Mouse (Mus musculus): Measurements from ENCODE around the gene Kctd3. TPM values are rescaled to one million over a fixed set of nuclear protein-coding genes. Genes with fewer than 3 reads are reported as not detected.

The Kctd3 gene
- polyA plus RNA-seq, 3 experiments from 2014 or later = 3.7 to 11.3 (median 7.7) TPM

GRCm38 (mm10) chr1:189007980-189008324 is 311 bp upstream of the Kctd3 start:
- peak; percentile 58 for ATAC-seq

GRCm38 (mm10) chr1:189006826-189007225 is 815 bp downstream of the Kctd3 start:
- ATAC-seq = no peak

GRCm38 (mm10) chr1:189006267-189006666 is 1.4 kb downstream of the Kctd3 start:
- ATAC-seq = no peak

GRCm38 (mm10) chr1:189004774-189005173 is 2.9 kb downstream of the Kctd3 start:
- ATAC-seq = no peak

- ATAC-seq = no peak
Measured at GRCm38 (mm10) chr1:189001815-189002214, 5.8 kb downstream of the Kctd3 start.

- no peak for ATAC-seq
Measured at GRCm38 (mm10) chr1:188999981-189000380, 7.7 kb downstream of the Kctd3 start.

GRCm38 (mm10) chr1:188997921-188998320 is 9.7 kb downstream of the Kctd3 start:
- no peak for ATAC-seq

- ATAC-seq = peak; percentile 84
Measured at GRCm38 (mm10) chr1:188993218-188993617, 14.4 kb downstream of the Kctd3 start.

GRCm38 (mm10) chr1:188980050-188980449 is 27.6 kb downstream of the Kctd3 start:
- ATAC-seq = peak; percentile 80

- no peak for ATAC-seq
Measured at GRCm38 (mm10) chr1:188973926-188974325, 33.7 kb downstream of the Kctd3 start.

GRCm38 (mm10) chr1:188973078-188973477 is 34.6 kb downstream of the Kctd3 start:
- no peak for ATAC-seq

- no peak for ATAC-seq
Measured at GRCm38 (mm10) chr1:188952501-188952900, 55.1 kb downstream of the Kctd3 start.

GRCm38 (mm10) chr1:188951091-188951490 is 56.5 kb downstream of the Kctd3 start:
- ATAC-seq = no peak

- no peak for ATAC-seq
Measured at GRCm38 (mm10) chr1:188948276-188948675, 59.4 kb downstream of the Kctd3 start.

- ATAC-seq = no peak
Measured at GRCm38 (mm10) chr1:188947794-188948193, 59.8 kb downstream of the Kctd3 start.

- ATAC-seq = no peak
Measured at GRCm38 (mm10) chr1:188946849-188947248, 60.8 kb downstream of the Kctd3 start.

- no peak for ATAC-seq
Measured at GRCm38 (mm10) chr1:188945326-188945725, 62.3 kb downstream of the Kctd3 start.

GRCm38 (mm10) chr1:188937246-188937780 is 70.3 kb downstream of the Kctd3 start:
- no peak for ATAC-seq

Data from inflammation-experienced regulatory T-cells, adult 6 months (primary cell).